Mouse (Mus musculus): ENCODE data around the gene Nebl.

- TF ChIP-seq CTCF (IDR thresholded peaks at IDR 0.05; ENCODE audit: low read depth) (no peak), EP300 (IDR thresholded peaks at IDR 0.05; ENCODE audit: low read depth) (no peak)
Observed at GRCm38 (mm10) chr2:17610259-17610658, 121.0 kb downstream of the Nebl start.

All from liver, postnatal 0 days (tissue).